Mouse (Mus musculus): Measurements from ENCODE around the gene Rnf141. TPM values are rescaled to one million over a fixed set of nuclear protein-coding genes. Genes with fewer than 3 reads are reported as not detected.

Gene Rnf141
- 10 to 100 TPM; 84.3 to 87.3 TPM for total RNA-seq (2021)
- long read RNA-seq, full-length matches to known transcripts = 13 of 24 reads
- long read RNA-seq, partial matches to known transcripts = 1 of 24 reads
- long read RNA-seq, other reads (novel, unspliced or antisense) = 10 of 24 reads

DNA sequence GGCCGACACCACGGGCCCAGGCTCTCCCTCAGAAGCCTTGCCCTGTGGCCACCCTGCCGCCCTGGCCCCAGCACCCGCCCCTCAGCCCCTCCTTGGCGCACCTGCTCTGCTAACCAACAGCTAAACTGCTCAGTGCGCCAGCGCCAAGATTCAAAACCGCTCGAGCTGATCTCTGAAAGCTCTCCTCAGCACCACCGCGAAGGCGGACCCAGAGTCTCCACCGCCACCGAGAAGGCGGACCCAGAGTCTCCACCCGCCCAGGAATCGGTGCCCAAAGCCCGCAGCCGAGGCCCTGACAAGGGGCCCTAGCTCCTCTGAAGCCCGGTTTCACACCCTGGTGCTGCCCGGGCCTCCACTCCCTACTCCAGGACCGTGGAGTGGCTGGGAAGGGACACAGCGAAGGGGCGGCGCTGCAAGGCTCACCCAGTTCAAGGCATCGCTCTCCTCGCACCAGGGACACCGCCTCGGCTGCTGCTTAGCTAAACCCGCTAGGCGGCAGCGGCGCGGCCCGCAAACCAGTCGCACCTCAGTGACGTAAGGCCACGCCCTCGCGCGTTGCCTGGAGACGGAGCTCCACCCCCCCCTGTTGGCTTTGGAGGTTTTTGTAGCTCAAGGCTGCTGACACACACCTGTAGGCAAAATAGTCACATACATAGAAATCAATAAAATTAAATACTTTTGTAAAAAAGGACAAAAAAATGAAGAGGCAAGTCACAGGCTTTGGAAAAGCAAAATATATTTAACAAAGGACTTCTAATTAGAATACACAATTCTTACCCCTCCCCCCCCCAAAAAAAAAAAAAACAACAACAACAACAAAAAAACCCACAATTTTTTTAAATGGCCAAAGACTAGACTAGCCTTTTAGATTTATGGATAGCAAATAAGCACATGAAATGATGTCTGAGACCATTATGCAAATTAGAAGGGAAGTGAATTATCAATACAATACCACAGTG, at the start of gene Rnf141:
Gene Rnf141 (minus strand): TSS at position 542 of the 959 bp plus-strand sequence.
- DNase-seq (ENCODE audit: low spot score in 2 of 2) = peak; percentile 92 to 93

GRCm38 (mm10) chr7:110891501-110891986, 47.3 kb upstream of the Rnf141 start:
- DNase-seq (ENCODE audit: low spot score in 2 of 2) = peak; percentile 18 to 25

DNA sequence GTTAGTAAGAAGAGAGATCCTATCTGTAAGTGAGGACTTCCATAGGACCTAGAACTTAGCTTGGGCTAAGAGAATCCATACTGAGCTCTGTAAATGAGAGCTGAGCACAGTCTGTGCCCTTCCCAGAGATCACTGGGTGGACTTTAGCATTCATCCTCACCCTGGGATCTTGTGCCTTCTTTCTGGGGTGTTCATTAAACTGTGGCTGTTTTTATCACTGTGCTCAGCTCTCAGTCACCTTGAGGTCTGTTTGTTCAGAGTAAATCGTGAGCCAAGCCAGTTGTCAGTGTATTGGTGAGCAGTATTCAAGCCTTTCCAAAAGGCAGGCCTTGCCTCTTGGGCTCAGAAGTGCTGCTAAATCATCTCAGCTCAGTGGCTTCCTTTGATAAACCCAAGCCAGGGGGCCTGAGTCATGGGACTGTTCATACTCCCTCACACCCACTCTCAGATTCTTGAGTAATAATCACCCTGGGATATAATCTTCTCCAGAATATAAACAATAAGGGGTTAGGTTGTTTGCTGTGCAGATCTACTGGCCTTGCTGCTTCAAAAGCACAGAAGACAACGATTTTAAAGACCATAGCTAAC, 37.6 kb upstream of the Rnf141 start:
- DNase-seq (ENCODE audit: low spot score in 2 of 2) = no peak

- DNase-seq (ENCODE audit: low spot score in 2 of 2) = no peak
These were observed 33.8 kb upstream of the Rnf141 start for GRCm38 (mm10) chr7:110878028-110878427.

DNA sequence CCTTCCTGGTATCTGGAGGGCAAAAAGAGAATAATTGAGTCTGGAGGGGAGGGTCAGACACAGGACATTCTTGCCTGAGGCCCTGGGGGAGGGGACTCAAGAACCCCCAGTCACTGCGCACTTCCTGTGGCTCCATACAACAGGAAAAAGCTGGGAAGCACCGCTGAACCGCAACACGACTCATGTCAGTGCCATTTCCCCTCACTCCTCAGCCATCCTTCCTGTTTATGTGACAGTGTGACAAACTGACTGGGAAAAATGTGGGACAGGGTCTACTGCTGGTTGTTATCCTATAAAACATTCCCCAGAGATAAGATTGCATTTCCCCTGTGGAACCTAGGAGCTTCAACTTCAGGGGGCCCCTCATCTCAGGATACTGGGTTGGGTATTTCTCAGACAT, 32.7 kb upstream of the Rnf141 start:
- DNase-seq (ENCODE audit: low spot score in 2 of 2) = no peak

DNA sequence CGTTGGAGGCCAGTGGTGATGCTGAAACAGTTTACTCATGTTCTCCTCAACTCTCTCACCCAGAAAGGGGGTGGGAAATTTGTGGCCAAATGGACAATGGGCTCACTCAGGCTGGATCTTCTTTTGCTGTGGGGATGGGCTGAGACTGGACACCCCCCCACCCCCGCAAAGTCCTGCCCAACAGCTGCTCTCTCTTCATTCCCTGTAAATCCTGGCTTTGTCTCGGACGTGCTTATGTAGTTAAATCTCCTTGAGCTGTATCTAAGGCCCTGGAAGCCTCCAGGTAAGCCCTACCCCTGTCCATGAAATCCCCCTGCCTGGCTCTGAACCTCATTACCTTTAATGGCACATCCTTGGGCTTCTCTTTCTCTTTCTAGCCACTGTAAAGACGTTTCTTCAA, 24.6 kb upstream of the Rnf141 start:
- no peak for DNase-seq (ENCODE audit: low spot score in 2 of 2)

DNA sequence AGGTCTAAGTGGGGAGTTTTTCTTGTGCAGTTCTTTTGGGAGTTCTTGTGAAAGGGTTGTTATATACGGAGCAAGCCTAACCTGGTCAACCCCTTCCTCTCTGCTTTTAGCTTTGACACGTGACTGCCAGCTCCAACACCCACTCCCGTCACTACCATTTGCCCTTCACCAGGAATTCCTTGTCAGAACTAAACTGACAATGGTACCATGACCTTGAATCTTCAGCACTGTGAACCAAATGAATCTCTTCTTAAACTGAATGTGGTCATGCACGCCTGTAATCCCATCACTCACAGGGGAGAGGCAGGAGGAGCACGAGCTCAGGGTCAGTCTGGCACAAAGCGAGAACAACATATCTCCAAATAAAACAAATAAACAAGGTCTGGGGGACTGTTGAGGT, 22.9 kb upstream of the Rnf141 start:
- no peak for DNase-seq (ENCODE audit: low spot score in 2 of 2)

GRCm38 (mm10) chr7:110866021-110866420, 21.8 kb upstream of the Rnf141 start:
- no peak for DNase-seq (ENCODE audit: low spot score in 2 of 2)

- no peak for DNase-seq (ENCODE audit: low spot score in 2 of 2)
These were observed 21.3 kb upstream of the Rnf141 start for GRCm38 (mm10) chr7:110865570-110865969.

GRCm38 (mm10) chr7:110865038-110865437, 20.8 kb upstream of the Rnf141 start:
- no peak for DNase-seq (ENCODE audit: low spot score in 2 of 2)

GRCm38 (mm10) chr7:110862751-110863289, 18.6 kb upstream of the Rnf141 start, which contains the start of gene Lyve1:
TSS of gene Lyve1 (minus strand) at chr7:110863239.
- DNase-seq (ENCODE audit: low spot score in 2 of 2) = no peak

- DNase-seq (ENCODE audit: low spot score in 2 of 2) = no peak
These were observed 15.9 kb upstream of the Rnf141 start for GRCm38 (mm10) chr7:110860129-110860528.

- no peak for DNase-seq (ENCODE audit: low spot score in 2 of 2)
These were observed 11.3 kb upstream of the Rnf141 start for GRCm38 (mm10) chr7:110855604-110856003.

- DNase-seq (ENCODE audit: low spot score in 2 of 2) = peak in 1 of 2 experiments; percentile 23
These were observed 10.8 kb upstream of the Rnf141 start for GRCm38 (mm10) chr7:110854927-110855546.

GRCm38 (mm10) chr7:110854519-110854918, 10.3 kb upstream of the Rnf141 start:
- no peak for DNase-seq (ENCODE audit: low spot score in 2 of 2)

GRCm38 (mm10) chr7:110853611-110854010, 9.4 kb upstream of the Rnf141 start:
- DNase-seq (ENCODE audit: low spot score in 2 of 2) = peak; percentile 13 to 32

DNA sequence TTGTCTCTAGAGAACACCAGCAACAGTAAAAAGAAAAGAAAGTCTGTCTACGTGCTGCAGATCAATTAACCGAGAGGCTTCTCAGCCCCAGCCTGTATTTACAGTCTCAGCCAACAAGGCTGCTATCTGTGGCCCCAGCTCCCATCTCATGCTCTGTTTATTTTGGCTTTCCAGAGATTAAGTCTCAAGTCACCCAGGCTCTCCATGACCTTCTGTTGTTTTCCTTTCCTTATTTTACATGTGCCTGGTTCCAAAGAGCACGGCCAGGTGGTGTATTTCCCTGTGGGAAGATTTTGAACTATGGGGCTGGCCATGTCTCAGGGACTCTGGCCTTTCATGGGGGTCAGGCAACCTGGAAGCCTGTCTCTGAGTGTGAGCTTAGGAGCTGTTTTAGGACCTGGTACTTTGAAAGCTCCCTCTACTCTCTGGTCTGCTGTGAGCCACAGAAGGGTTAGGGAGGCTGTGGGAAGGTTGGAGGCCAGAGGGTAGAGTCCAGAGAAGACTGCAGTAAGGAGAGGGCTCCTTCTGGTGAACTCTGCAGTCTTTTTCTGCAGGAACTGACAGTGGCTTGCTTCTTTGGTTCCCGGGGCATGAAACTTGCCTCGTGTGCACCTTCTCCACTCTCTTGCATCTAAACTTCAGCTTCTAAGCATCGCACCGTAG, 7.4 kb upstream of the Rnf141 start:
- DNase-seq (ENCODE audit: low spot score in 2 of 2) = no peak

- DNase-seq (ENCODE audit: low spot score in 2 of 2) = no peak
These were observed 4.1 kb upstream of the Rnf141 start for GRCm38 (mm10) chr7:110848371-110848770.

GRCm38 (mm10) chr7:110847321-110847720, 3.1 kb upstream of the Rnf141 start:
- no peak for DNase-seq (ENCODE audit: low spot score in 2 of 2)

DNA sequence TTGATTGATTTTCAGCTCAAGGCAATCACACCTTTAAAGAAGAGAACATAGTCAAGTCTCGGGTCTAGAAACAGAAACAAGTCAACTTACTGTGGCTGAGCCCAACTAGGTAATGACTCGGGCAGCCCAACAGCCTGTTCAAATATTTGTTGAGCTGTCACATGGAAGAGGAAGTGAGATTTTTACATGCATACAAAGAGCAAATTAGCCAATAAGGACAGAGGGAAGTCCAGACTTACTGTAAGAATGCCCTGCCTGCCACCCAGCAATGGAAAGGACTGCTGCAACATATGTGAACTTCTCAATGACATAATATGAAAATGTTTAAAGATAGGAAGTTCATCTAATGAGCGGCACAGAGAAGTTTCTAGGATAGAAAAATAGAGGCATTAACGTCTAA, 3.9 kb downstream of the Rnf141 start:
- no peak for DNase-seq (ENCODE audit: low spot score in 2 of 2)

DNA sequence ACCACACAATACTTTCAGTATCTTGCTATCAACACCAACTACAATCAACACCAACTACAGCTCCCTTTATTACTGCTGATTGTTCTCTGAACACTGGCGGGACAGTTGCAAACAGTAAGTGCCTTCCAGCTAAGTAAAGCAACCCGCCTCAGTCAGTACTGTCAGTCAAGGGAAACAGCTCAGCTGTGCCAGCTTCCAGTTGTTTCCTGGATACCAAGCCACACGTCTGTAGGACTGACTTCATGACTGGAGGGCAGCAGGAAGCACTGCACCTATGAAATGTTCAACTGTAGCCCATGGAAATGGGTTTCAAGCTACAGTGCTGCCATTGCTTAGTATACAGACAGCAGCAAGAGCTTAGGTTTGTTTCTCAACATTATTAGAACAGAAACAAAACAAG, 9.7 kb downstream of the Rnf141 start:
- DNase-seq (ENCODE audit: low spot score in 2 of 2) = no peak

Measured in layer of hippocampus, postnatal 10 days (tissue).